Mouse (Mus musculus): ENCODE measurements around the gene Zscan2.
A peak's percentile ranks its signal among the peaks of the same experiment; 100 is the strongest.

The Zscan2 gene

GRCm38 (mm10) chr7:80860729-80861274, at the start of gene Zscan2:
TSS of gene Zscan2 (plus strand) at chr7:80860920.
- DNase-seq (ENCODE audit: low spot score) = peak; percentile 89

DNA sequence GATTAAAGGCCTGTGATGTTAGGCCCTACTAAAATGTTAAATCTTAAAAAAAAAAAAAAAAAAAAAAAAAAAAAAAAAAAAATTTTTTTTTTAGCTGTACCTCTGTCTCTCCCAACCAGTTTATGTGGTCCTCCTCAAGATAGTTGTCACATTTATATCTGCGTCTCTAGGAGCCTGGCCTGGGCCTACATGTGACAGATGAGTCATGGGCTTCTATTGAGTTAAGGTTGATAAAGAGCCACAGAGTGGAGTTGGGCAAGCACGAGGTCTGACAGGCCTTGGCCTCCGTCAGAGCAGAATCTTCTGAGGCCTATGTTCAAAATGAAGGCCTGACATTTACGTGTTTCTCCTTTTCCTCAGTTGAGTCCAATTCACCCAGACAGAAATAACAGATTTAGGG, 47.3 kb upstream of the Zscan2 start:
- DNase-seq (ENCODE audit: low spot score) = no peak

GRCm38 (mm10) chr7:80816641-80817040, 44.1 kb upstream of the Zscan2 start:
- DNase-seq (ENCODE audit: low spot score) = no peak

DNA sequence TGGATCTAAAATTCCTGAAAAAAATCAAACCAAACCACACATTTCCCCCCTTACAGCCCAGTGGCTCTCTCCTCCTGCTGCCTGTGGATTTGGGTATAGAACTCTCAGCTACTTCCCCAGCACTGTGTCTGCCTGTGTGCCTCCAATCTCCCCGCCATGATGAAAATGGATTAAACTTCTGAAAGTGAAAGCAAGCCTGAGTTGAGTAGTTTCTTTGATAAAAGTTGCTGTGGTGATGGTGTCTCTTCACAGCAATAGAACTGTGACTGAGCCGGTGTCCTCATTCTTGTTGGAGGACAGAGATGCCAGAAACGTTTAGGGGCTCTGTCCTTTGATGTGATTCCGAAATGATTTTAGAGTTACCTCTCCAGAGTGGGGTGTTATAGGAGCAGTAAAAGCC, 39.9 kb upstream of the Zscan2 start:
- DNase-seq (ENCODE audit: low spot score) = no peak

GRCm38 (mm10) chr7:80823267-80823666, 37.5 kb upstream of the Zscan2 start:
- no peak for DNase-seq (ENCODE audit: low spot score)

DNA sequence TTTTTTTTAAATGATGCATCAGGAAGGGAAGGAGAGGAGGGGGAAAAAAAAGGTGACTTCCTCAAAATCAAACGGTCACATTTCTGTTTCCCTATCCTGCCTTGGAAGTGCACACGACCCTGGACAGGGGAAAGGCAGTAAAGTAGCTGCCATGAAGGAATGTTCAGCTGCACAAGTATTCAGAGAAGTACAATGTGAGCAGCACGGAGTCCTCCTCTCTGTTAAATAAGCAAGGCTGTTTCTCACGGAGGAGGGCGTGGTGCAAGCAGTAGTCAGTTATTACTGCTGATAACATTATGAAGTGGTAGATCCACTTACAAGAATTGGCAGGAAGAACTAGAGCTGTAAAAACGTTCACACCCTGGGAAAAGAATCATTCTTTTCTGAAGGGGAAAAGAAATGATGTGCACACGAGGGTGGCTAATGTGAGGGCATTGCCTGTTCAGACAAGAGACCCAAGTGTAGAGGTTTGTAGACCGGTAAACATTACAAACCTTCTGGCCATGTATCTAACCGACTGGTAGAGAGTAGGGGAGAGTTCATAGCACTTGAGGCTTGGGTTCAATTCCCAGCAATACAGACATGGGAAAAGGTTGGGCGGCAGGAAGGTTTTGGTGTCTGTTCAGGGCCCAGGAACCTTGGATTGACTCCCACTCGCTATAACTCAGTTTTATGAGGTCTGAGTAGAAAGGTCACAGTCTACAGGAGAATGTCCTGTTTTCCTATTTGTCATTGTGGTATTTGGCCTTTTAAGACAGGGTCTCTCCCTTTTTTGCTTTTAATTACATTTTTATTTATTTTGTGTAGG, 36.6 kb upstream of the Zscan2 start:
- peak; percentile 32 for DNase-seq (ENCODE audit: low spot score)

DNA sequence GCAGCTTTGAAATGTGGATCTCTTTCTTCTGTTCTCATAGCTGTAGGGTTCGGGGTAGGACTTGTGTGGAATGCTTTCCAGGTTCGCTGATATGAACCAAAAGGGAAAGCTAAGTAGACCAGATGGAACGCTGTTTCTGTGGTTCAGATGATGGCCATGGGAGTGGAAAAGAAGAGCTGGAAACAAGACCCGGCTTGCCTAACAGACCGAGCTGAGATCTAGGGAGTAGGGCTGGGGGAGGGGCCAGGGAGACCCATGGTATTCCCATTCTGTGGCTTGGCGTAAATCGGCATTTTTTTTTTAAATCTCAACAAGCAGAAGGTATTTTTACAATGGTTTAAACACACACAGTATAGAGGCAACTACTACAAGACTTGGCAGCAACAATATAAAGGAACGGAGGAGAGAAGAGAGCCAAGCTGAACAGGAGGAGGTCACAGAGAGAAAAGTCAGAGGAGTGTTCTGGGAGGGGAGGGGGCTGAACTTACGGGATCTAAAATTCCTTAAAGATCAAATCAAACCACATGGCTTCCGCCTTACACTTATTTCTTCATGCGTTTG, 34.8 kb upstream of the Zscan2 start, which contains the start of gene Iqgap1:
Gene Iqgap1 (minus strand): TSS at position 132 of the 561 bp plus-strand sequence.
- peak; percentile 34 for DNase-seq (ENCODE audit: low spot score)

DNA sequence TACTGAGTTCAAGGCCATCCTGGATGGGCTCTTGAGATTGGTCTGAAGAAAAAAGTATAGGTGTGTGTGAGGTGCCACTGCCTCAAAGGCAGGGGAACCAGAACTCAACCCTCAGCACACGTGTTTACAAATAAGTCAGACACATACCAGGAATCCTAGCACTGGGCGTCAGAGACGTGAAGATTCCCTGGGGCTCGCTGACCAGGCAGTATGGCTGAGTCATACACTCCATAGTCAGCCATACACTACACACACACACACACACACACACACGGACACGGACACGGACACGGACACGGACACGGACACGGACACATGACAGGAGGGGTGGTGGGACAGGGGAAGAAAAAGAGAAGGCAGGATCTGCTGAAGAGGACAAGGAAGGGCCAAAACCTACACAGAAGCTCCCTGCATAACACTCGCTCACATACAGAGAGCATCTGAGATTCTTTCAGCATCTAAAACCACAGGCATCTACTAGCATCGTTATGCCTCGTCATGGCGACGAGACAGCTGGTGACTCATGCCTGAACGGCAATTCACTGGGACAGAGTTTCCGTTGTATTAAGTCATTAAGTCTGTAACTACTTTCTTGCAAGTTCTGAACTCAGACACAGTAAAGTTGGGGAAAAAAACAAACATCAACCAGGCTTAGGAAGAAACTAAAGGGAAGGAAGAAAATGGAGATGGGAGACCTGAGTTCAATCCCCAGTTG, 32.4 kb upstream of the Zscan2 start:
- peak; percentile 60 for DNase-seq (ENCODE audit: low spot score)

GRCm38 (mm10) chr7:80830193-80830803, 30.4 kb upstream of the Zscan2 start:
- DNase-seq (ENCODE audit: low spot score) = no peak

GRCm38 (mm10) chr7:80832191-80832590, 28.5 kb upstream of the Zscan2 start:
- DNase-seq (ENCODE audit: low spot score) = no peak

- peak; percentile 35 for DNase-seq (ENCODE audit: low spot score)
Observed at GRCm38 (mm10) chr7:80832996-80833650, 27.6 kb upstream of the Zscan2 start.

GRCm38 (mm10) chr7:80833651-80834532, 26.8 kb upstream of the Zscan2 start:
- DNase-seq (ENCODE audit: low spot score) = no peak

- no peak for DNase-seq (ENCODE audit: low spot score)
Observed at GRCm38 (mm10) chr7:80835984-80836652, 24.6 kb upstream of the Zscan2 start.

DNA sequence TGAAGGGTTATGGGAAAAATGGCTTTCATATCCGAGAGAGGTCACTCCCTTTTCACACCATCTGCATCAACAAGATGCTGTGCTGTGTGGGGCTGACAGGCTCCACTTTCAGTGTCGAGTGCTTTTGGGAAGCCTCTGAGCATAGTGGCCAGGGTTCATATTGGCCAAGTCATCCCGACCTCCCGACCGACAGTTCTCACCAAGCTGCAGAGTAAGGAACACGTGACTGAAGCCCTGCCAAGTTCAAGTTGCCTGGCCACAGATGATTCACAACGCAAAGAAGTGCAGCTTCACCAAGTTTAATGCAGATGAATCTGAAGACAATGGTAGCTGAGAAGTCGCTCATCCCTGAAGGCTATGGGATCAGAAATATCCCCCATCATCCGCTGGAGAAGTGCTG, 23.0 kb upstream of the Zscan2 start:
- DNase-seq (ENCODE audit: low spot score) = no peak

DNA sequence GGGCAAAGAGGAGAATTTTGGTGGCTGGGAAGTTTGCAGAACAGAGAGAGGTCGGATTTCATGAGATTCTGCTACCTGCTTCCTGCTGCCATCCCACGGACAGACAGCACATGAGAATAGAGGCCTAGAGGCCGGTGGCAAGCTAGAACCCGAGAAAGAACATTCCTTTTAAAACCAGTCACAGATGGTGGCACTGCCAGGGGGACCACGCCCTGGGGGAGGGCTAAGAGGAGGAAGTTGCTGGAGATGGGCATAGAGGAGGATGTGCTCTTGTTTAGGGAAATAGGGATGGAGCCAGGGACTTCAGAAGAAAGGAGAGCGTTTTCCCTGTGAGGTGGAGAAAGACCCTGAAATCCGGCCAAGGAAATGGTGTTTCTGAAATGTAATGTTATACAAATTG, 22.5 kb upstream of the Zscan2 start:
- no peak for DNase-seq (ENCODE audit: low spot score)

GRCm38 (mm10) chr7:80839755-80840154, 21.0 kb upstream of the Zscan2 start:
- DNase-seq (ENCODE audit: low spot score) = no peak

GRCm38 (mm10) chr7:80840241-80840640, 20.5 kb upstream of the Zscan2 start:
- no peak for DNase-seq (ENCODE audit: low spot score)

DNA sequence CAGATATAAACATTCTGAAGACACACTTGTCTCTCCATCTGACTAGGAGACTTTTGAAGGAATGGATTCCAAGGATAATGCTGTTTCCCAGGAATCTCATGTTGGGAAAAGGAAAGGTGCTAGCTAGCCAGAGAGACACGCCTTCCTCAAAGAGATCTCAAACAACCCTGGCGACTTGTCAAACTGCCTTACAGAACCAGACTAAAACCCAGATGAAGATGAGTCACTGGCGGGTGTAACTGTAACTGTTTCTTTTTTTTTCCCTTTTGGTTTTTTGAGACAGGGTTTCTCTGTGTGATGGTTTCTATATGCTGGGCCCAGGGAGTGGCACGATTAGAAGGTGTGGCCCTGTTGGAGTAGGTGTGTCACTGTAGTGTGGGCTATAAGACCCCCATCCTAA, 19.8 kb upstream of the Zscan2 start:
- DNase-seq (ENCODE audit: low spot score) = peak; percentile 45

DNA sequence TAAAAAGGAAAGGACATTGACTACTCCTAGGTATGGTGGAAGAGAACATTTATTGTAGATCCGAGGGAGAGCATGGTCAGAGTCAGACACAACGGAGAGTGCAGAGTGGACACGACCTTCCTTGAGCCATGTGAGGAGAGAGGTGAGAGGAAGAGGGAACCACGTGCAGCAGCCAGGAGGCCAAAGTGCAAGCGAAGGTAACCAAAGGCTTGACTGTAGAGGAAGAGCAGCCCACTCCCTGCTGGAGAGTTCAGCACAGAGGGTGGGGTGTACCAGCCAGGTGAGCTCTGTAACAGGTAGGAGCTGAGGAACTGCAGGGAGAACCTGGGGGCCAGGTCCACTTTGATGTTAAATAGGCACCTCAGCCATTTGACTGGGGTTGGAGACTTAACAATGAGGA, 18.6 kb upstream of the Zscan2 start:
- DNase-seq (ENCODE audit: low spot score) = no peak

DNA sequence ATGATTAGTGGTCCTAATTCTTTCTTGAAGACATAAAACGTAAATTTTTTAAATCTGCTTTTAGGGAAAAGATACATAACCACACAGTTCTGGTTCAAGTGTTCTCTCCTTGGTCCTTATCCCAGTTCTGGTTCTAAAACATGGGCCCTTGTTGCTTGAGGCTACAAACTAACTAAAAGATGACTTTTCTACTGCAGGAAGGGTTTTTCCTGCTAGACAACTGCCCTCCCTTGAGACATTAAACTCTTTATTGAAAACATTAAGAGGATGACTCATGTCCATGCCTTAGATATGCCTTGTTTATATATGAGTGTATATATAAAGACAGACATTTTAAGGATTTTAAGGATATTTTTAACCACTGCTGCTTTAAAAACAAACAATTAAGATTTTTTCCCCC, 17.5 kb upstream of the Zscan2 start:
- no peak for DNase-seq (ENCODE audit: low spot score)

All from urinary bladder, postnatal 14 days (tissue).